Mouse (Mus musculus): ENCODE measurements at regions not wholly inside any gene's neighbourhood (a gene's known extent, or its start where the extent isn't known, plus 50 kb on each side); places are given as distances from the start of the nearest gene placed in this dataset.

DNA sequence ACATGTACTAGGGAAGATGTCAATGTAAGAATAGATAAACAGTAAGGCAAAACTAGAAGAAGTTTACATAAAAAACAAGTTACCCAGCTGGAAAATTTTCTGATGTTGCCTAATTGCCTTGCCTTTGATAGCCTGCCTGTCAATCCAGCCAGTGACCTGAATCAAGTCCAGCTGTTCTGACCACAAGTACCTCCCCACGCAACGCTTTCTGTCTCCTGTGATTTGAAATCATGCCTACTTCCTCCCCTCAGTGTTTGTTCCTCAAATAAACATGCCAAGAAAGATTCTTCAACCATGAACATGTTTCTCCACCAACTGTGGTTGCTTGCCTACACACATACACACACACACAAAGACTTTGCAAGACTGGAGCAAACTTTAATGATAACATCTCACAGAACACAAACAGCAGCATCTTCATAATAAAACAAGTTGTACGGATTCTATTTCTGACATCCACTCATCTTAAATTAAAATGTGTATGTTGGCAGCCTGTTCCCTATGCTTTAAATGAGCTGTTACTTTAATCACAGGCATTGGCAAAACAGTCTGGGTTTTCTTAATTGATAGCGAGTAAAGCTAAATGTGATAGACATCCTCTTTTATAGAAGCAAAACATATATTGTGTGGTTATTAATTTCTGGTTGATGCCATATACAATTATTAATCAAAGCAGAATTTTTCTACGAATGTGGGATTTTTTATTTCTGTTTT is 312.0 kb upstream of the Zc3h15 start:
- no peaks in the 10 kb centered on the region for H3K9me3 ChIP-seq (replicated peaks; ENCODE audit: control insufficient read depth, insufficient read depth, low read length, poor library complexity, severe bottlenecking)
- H3K27me3 ChIP-seq (ENCODE audit: control insufficient read depth, insufficient read depth, low read length, poor library complexity, severe bottlenecking): no peaks in the 10 kb centered on the region
- no peak overlapping the region for H3K27ac ChIP-seq (ENCODE audit: insufficient read depth, low read length)
- H3K4me3 ChIP-seq (ENCODE audit: low read depth, low read length): no peak overlapping the region
- TF ChIP-seq EP300 (IDR thresholded peaks at IDR 0.05; ENCODE audit: insufficient read depth, low read depth, low read length) (no peak), CTCF (IDR thresholded peaks at IDR 0.05; ENCODE audit: low read depth, low read length) (no peak), POLR2A (IDR thresholded peaks at IDR 0.05; ENCODE audit: insufficient read depth, low read length) (no peak)
- H3K36me3 ChIP-seq (ENCODE audit: control insufficient read depth, insufficient read depth, low read length, poor library complexity, severe bottlenecking): no peaks in the 10 kb centered on the region
- no peak overlapping the region for H3K9ac ChIP-seq (ENCODE audit: low read depth, poor library complexity, severe bottlenecking)
- H3K4me1 ChIP-seq (ENCODE audit: control insufficient read depth, insufficient read depth, low read length): no peaks in the 10 kb centered on the region

DNA sequence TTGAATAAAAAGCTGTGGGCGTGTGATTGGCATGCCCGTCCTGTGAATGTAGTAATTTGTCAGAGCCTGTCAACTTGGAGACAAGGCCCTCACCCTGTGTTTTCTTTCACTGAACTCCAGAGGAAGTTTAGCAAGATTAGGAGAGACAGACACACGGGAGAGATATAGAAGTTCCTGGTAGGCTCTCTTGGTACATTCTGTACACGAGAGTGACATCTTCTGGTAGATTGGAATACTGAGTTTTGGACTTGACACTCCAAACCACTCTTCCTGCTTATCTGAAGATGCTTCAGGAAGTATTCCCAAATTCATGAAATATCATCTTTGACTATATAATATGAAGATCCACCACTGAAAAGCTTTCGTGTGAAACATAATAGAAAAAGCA is 311.5 kb upstream of the Zc3h15 start:
- H3K9ac ChIP-seq (ENCODE audit: low read depth, poor library complexity, severe bottlenecking): no peak overlapping the region
- TF ChIP-seq POLR2A (IDR thresholded peaks at IDR 0.05; ENCODE audit: insufficient read depth, low read length): no peak
- TF ChIP-seq CTCF (IDR thresholded peaks at IDR 0.05; ENCODE audit: low read depth, low read length): no peak
- TF ChIP-seq EP300 (IDR thresholded peaks at IDR 0.05; ENCODE audit: insufficient read depth, low read depth, low read length): no peak
- no peaks in the 10 kb centered on the region for H3K4me1 ChIP-seq (ENCODE audit: control insufficient read depth, insufficient read depth, low read length)
- no peaks in the 10 kb centered on the region for H3K27me3 ChIP-seq (ENCODE audit: control insufficient read depth, insufficient read depth, low read length, poor library complexity, severe bottlenecking)
- no peak overlapping the region for H3K27ac ChIP-seq (ENCODE audit: insufficient read depth, low read length)
- H3K9me3 ChIP-seq (replicated peaks; ENCODE audit: control insufficient read depth, insufficient read depth, low read length, poor library complexity, severe bottlenecking): no peaks in the 10 kb centered on the region
- no peaks in the 10 kb centered on the region for H3K36me3 ChIP-seq (ENCODE audit: control insufficient read depth, insufficient read depth, low read length, poor library complexity, severe bottlenecking)
- no peak overlapping the region for H3K4me3 ChIP-seq (ENCODE audit: low read depth, low read length)

- Histone ChIP-seq H3K27me3 (ENCODE audit: control insufficient read depth, insufficient read depth, low read length, poor library complexity, severe bottlenecking) (no peaks in the 10 kb centered on the region), H3K9me3 (replicated peaks; ENCODE audit: control insufficient read depth, insufficient read depth, low read length, poor library complexity, severe bottlenecking) (no peaks in the 10 kb centered on the region), H3K4me1 (ENCODE audit: control insufficient read depth, insufficient read depth, low read length) (no peaks in the 10 kb centered on the region), H3K27ac (ENCODE audit: insufficient read depth, low read length) (no peak overlapping the region), H3K36me3 (ENCODE audit: control insufficient read depth, insufficient read depth, low read length, poor library complexity, severe bottlenecking) (no peaks in the 10 kb centered on the region), H3K9ac (ENCODE audit: low read depth, poor library complexity, severe bottlenecking) (no peak overlapping the region), H3K4me3 (ENCODE audit: low read depth, low read length) (no peak overlapping the region)
- TF ChIP-seq POLR2A (IDR thresholded peaks at IDR 0.05; ENCODE audit: insufficient read depth, low read length): no peak
- no peak for TF ChIP-seq CTCF (IDR thresholded peaks at IDR 0.05; ENCODE audit: low read depth, low read length)
- TF ChIP-seq EP300 (IDR thresholded peaks at IDR 0.05; ENCODE audit: insufficient read depth, low read depth, low read length): no peak
Measured at GRCm38 (mm10) chr2:83337364-83337763, 306.9 kb upstream of the Zc3h15 start.

- TF ChIP-seq POLR2A (IDR thresholded peaks at IDR 0.05; ENCODE audit: insufficient read depth, low read length): no peak
- TF ChIP-seq CTCF (IDR thresholded peaks at IDR 0.05; ENCODE audit: low read depth, low read length): peak; percentile 69
- no peak for TF ChIP-seq EP300 (IDR thresholded peaks at IDR 0.05; ENCODE audit: insufficient read depth, low read depth, low read length)
- Histone ChIP-seq H3K27ac (ENCODE audit: insufficient read depth, low read length) (no peak overlapping the region), H3K4me1 (ENCODE audit: control insufficient read depth, insufficient read depth, low read length) (no peaks in the 10 kb centered on the region), H3K9ac (ENCODE audit: low read depth, poor library complexity, severe bottlenecking) (no peak overlapping the region), H3K4me3 (ENCODE audit: low read depth, low read length) (no peak overlapping the region), H3K36me3 (ENCODE audit: control insufficient read depth, insufficient read depth, low read length, poor library complexity, severe bottlenecking) (no peaks in the 10 kb centered on the region), H3K9me3 (replicated peaks; ENCODE audit: control insufficient read depth, insufficient read depth, low read length, poor library complexity, severe bottlenecking) (no peaks in the 10 kb centered on the region), H3K27me3 (ENCODE audit: control insufficient read depth, insufficient read depth, low read length, poor library complexity, severe bottlenecking) (no peaks in the 10 kb centered on the region)
Measured at GRCm38 (mm10) chr2:83340168-83340567, 304.1 kb upstream of the Zc3h15 start.
